Mouse (Mus musculus) liver, embryonic 14.5 days (tissue): ENCODE measurements around the gene Dock6. TPM values are rescaled to one million over a fixed set of nuclear protein-coding genes. Genes with fewer than 3 reads are reported as not detected.

ENCODE experiments used
- ATAC-seq: fragments of 200-750 bp; cut with Nextera tagmentation; 2 replicates; pipeline ENCODE4 v1.8.0; 2017; ENCODE audit warnings: moderate number of reproducible peaks, mild to moderate bottlenecking, moderate library complexity; ENCODE audit not compliant: insufficient read depth
- DNase-seq, 3 experiments: peaks; one replicate each; pipeline ENCODE4 v3.0.0-alpha.2; 2012 to 2013; ENCODE audit warnings: low read depth in 3 of 3, low spot score in 3 of 3
- H3K27ac ChIP-seq: fragments of 300-500 bp; sonication (generic); 2 replicates; pipeline ENCODE4 v1.5.1; 2014; ENCODE audit warnings: moderate library complexity, mild to moderate bottlenecking, control low read depth, inconsistent platforms
- H3K27me3 ChIP-seq: fragments of 300-500 bp; sonication (generic); 2 replicates; pipeline ENCODE4 v1.6.1; 2014; ENCODE audit warnings: mild to moderate bottlenecking, low read length, moderate library complexity; ENCODE audit not compliant: control insufficient read depth, insufficient read depth
- H3K36me3 ChIP-seq: fragments of 300-500 bp; sonication (generic); replicated peaks from 2 replicates; pipeline ENCODE4 v1.6.1; 2014; ENCODE audit warnings: low read depth; ENCODE audit not compliant: control insufficient read depth, insufficient read depth
- H3K4me1 ChIP-seq, 2 experiments: fragments of 200-500 bp in 1 of 2; fragments of 300-500 bp in 1 of 2; sonication (generic) in 1 of 2; replicated peaks; 2 replicates each; pipeline ENCODE4 v1.6.1; 2012 to 2014; ENCODE audit warnings: antibody characterized with exemption in 1 of 2, inconsistent platforms in 1 of 2, low read length in 1 of 2; ENCODE audit not compliant: control insufficient read depth in 2 of 2, insufficient read depth in 2 of 2
- H3K4me2 ChIP-seq: fragments of 300-500 bp; sonication (generic); 2 replicates; pipeline ENCODE4 v1.6.1; 2014; ENCODE audit warnings: low read depth, mild to moderate bottlenecking, control low read depth, moderate library complexity
- H3K4me3 ChIP-seq, 2 experiments: fragments of 200-500 bp in 1 of 2; fragments of 300-500 bp in 1 of 2; sonication (generic) in 1 of 2; 2 replicates each; pipeline ENCODE4 v1.5.1; 2012 to 2014; ENCODE audit warnings: low read depth in 2 of 2, low read length in 2 of 2, mild to moderate bottlenecking in 2 of 2, control low read depth in 1 of 2, inconsistent platforms in 1 of 2, moderate library complexity in 1 of 2; ENCODE audit not compliant: insufficient read depth in 1 of 2
- H3K9ac ChIP-seq: fragments of 300-500 bp; sonication (generic); replicated peaks from 2 replicates; pipeline ENCODE4 v1.6.1; 2014; ENCODE audit warnings: mild to moderate bottlenecking, control low read depth, moderate library complexity
- H3K9me3 ChIP-seq: fragments of 300-500 bp; sonication (generic); 2 replicates; pipeline ENCODE4 v1.6.1; 2016; ENCODE audit warnings: low read length, mixed read lengths; ENCODE audit not compliant: control insufficient read depth
- CTCF ChIP-seq: IDR thresholded peaks from 2 replicates; pipeline ENCODE4 v1.5.1; 2016; ENCODE audit warnings: antibody characterized with exemption, low read depth, control low read depth
- EP300 ChIP-seq: IDR thresholded peaks from 2 replicates; pipeline ENCODE4 v1.6.1; 2016; ENCODE audit warnings: antibody characterized with exemption, low read depth
- WGBS: fragments of 180-500 bp; shearing (Covaris S2); extraction: QIAGEN DNeasy Blood & Tissue Kit; methylation state at CpG from one replicate; pipeline ENCODE4 v1.1.7; 2014; ENCODE audit not compliant: insufficient replicate concordance; 5-methylcytosine and 5-hydroxymethylcytosine counted together
- polyA plus RNA-seq, 2 experiments: library from polyadenylated mRNA; depleted of rRNA in 1 of 2; stranded (reverse) in 1 of 2; unstranded in 1 of 2; fragments of >200 nt; fragmentation: Nextera tagmentation in 1 of 2; extraction: Ambion mirVana in 1 of 2; gene quantifications; 2 replicates each; pipeline versions ENCODE4 v1.2.1 to v1.2.3; 2012 to 2014

Gene Dock6
- polyA plus RNA-seq, 2 experiments = 2.1 to 9.0 TPM

DNA sequence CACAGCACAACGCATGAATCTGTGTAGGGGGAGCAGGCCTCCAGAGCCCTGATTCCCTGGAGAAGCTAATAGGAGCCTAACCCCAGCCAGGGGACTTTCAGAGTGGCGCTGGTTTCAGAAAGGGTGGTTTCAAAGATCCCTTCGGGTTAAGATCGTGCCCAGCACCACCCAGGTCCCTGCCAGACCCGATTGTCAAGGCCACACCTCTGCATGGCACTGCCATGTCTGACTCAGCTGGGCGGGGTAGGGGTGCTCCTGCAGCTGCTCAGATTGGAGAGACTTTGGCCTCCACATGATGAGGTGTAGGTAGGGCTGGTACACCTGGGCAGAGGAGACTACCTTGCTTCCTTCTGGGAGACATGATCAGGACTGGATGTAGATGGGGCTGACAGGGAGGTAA lies 2.5 kb upstream of the Dock6 start:
- DNase-seq = no peak
- Histone ChIP-seq H3K4me2 (no peak overlapping the region), H3K4me1 (peaks cover 4 to 6% of the 10 kb centered on the region in 2 experiments; a peak in 3 of 4 replicates), H3K9ac (no peak overlapping the region), H3K27me3 (no peaks in the 10 kb centered on the region), H3K36me3 (no peaks in the 10 kb centered on the region), H3K4me3 (no peak overlapping the region), H3K9me3 (no peaks in the 10 kb centered on the region), H3K27ac (no peak overlapping the region)
- TF ChIP-seq EP300 (no peak), CTCF (no peak)
- ATAC-seq = no peak
- 65% methylated on average over 6 of the region's 6 CpGs for WGBS

DNA sequence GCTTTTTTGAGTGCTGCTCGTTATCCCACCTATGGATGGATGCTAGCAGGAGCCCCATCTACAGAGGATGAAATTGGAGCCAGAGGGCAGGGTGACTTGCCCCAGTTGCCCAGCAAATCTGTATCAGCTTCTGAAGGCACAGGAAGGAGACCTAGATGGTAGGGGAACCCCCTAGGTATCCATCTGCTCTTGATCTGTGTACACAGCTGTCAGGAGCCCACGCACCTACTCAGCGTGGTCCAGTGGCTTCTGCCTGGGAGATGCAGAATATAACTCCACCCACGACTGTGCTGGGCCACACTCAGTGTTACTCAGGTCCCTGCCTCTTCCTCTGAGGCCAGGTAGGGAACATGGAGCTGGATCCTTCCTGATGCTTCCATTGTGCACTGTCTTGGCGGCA lies 1.5 kb upstream of the Dock6 start:
- no peaks in the 10 kb centered on the region for H3K27me3 ChIP-seq
- peaks cover 4 to 6% of the 10 kb centered on the region in 2 experiments; a peak in 3 of 4 replicates for H3K4me1 ChIP-seq
- ATAC-seq = no peak
- DNase-seq = no peak
- H3K9me3 ChIP-seq = no peaks in the 10 kb centered on the region
- no peak for TF ChIP-seq EP300
- no peak for TF ChIP-seq CTCF
- 63% methylated on average over 5 of the region's 5 CpGs for WGBS
- H3K4me2 ChIP-seq = no peak overlapping the region
- no peak overlapping the region for H3K9ac ChIP-seq
- H3K27ac ChIP-seq = no peak overlapping the region
- no peak overlapping the region for H3K4me3 ChIP-seq
- no peaks in the 10 kb centered on the region for H3K36me3 ChIP-seq

GRCm38 (mm10) chr9:21851084-21851483 lies 1.4 kb downstream of the Dock6 start:
- TF ChIP-seq EP300 = no peak
- no peak for TF ChIP-seq CTCF
- ATAC-seq = no peak
- H3K27ac ChIP-seq = no peak overlapping the region
- no peak overlapping the region for H3K9ac ChIP-seq
- no peak overlapping the region for H3K4me2 ChIP-seq
- H3K4me1 ChIP-seq = peaks cover 4 to 10% of the 10 kb centered on the region in 2 experiments; a peak in 3 of 4 replicates
- no peak for DNase-seq
- H3K27me3 ChIP-seq = no peaks in the 10 kb centered on the region
- H3K9me3 ChIP-seq = no peaks in the 10 kb centered on the region
- WGBS = 70% methylated on average over 3 of the region's 3 CpGs
- no peaks in the 10 kb centered on the region for H3K36me3 ChIP-seq
- no peak overlapping the region for H3K4me3 ChIP-seq

DNA sequence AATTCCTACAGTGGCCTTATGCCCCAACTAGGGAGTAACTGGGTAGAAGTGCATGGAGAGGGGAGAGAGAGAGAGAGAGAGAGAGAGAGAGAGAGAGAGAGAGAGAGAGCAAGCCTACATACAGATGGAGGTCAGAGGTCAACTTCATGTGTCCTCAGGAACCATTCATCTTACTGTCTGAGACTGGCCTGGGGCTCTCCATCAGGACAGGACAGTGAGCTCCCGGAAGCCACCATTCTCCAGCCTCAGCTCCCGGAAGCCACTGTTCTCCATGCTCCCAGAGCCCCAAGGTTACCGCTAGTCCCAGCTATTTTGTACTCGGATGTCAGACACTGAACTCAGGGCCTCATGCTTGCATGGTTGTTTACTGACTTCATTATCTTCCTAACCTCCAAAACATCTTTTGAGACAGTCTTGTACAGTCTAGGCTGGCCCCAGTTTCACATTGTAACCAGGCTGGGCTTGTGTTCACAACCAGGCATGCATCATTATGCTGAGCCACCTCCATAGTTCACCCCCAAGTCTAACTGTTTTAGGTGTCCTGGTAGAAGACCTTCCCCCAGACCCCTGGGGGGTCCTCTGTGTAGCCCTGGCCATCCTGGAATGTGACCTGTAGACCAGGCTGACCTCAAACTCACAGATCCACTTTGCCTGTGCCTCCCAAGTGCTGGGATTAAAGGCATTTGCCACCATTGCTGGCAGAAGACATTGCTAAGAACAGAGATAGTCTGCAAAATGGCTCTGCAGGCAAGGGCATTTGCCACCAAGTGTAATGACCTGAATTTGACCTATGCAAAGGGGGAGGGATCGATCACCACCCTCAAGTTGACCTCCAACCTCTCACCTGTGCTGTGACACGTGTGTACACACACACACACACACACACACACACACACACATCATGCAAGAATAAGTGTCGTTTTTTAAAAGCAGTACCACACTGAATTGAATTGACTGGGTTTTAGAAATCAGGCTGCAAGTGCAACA lies 2.5 kb downstream of the Dock6 start:
- Histone ChIP-seq H3K4me1 (peaks cover 4 to 10% of the 10 kb centered on the region in 2 experiments; a peak in 3 of 4 replicates), H3K9me3 (no peaks in the 10 kb centered on the region), H3K9ac (no peak overlapping the region), H3K27ac (no peak overlapping the region), H3K4me3 (no peak overlapping the region), H3K4me2 (no peak overlapping the region), H3K27me3 (no peaks in the 10 kb centered on the region), H3K36me3 (no peaks in the 10 kb centered on the region)
- ATAC-seq (no peak), DNase-seq (no peak)
- 60% methylated on average over 7 of the region's 7 CpGs for WGBS
- TF ChIP-seq EP300 (no peak), CTCF (no peak)

DNA sequence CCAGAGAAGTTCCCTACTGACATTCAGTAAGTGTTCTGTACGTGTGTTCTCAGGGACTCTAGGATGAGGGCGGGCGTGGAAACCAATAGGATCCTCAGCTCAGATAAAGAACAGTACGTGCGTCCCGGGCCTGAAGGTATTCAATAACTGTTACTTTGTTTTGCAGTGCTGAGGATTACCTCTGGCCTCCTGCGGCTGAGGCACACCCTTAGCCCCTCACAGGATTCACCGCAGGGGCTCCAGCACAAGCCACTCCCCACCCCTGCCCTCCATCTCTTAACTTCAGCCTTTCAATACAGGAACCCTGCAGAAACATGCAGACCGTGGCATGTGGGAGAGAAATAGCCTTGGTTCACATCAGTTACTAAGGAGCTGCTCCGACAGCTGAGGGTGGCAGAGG lies 4.5 kb downstream of the Dock6 start:
- H3K36me3 ChIP-seq = no peaks in the 10 kb centered on the region
- ATAC-seq (no peak), DNase-seq (no peak)
- H3K9ac ChIP-seq = no peak overlapping the region
- H3K9me3 ChIP-seq = no peaks in the 10 kb centered on the region
- no peak overlapping the region for H3K4me2 ChIP-seq
- no peaks in the 10 kb centered on the region for H3K27me3 ChIP-seq
- WGBS = 36% methylated on average over 10 of the region's 10 CpGs
- no peak overlapping the region for H3K4me3 ChIP-seq
- no peak overlapping the region for H3K27ac ChIP-seq
- no peak for TF ChIP-seq EP300
- no peak for TF ChIP-seq CTCF
- peaks cover 4 to 10% of the 10 kb centered on the region in 2 experiments; a peak in 3 of 4 replicates for H3K4me1 ChIP-seq
